ENCODE assay signal across 7 mouse cellular contexts in the genomic region with DNA sequence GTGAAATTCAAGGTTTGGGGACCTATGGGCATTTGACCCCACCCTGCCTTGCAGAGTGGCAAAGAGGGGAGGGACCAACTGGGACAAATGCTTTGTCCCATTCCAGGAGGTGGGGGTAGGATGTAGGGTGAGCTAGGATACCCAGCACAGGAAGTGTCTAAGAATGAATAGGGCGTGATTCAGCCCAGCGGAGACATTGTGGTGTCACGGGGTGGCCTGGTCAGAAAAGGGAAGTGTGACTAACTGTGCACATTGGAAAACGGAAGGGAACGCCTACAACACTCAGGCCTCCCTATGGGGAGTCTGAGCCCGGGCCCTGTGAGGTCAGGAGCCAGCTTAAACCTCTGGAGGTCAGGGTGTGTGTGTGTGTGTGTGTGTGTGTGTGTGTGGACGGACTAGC. TPM values are rescaled to one million over a fixed set of nuclear protein-coding genes. Genes with fewer than 3 reads are reported as not detected.
DNase-seq lines count a peak whose midpoint lies in the region; ATAC-seq and TF ChIP-seq lines count a peak whose summit lies in the region.

No protein-coding gene starts in this region.

- no peak for TF ChIP-seq EP300 in liver, postnatal 0 days (IDR thresholded peaks at IDR 0.05; ENCODE audit: low read depth)

- 0 out of 2 replicates have a peak overlapping the region, but pooled peaks have one; percentile 5 for H3K4me2 ChIP-seq in heart, embryonic 13.5 days
- H3K4me2 ChIP-seq in liver, postnatal 0 days (ENCODE audit: low read depth, low read length) = 0 out of 2 replicates have a peak overlapping the region, but pooled peaks have one; percentile 7

- peak; percentile 88 for DNase-seq in 3T3-L1 (ENCODE audit: low read depth, low spot score)
- DNase-seq in liver, postnatal 0 days = peak; percentile 56
- no peak for DNase-seq in cerebellum, postnatal 25 days
- no peak for DNase-seq in retina, postnatal 1 day

- peaks cover 16% of the 10 kb centered on the region for H3K27me3 ChIP-seq in E14TG2a.4 (ENCODE audit: insufficient read depth, low read length)
- no peaks in the 10 kb centered on the region for H3K27me3 ChIP-seq in heart, embryonic 13.5 days (replicated peaks)
- 0 out of 2 replicates have a peak, but pooled peaks cover 7% of the 10 kb centered on the region for H3K27me3 ChIP-seq in liver, postnatal 0 days (ENCODE audit: insufficient read depth, low read length)

- peaks cover 90% of the 10 kb centered on the region for H3K4me1 ChIP-seq in E14TG2a.4 (replicated peaks; ENCODE audit: low read depth, low read length)
- H3K4me1 ChIP-seq in heart, embryonic 13.5 days = peaks cover 56% of the 10 kb centered on the region
- peaks cover 27% of the 10 kb centered on the region for H3K4me1 ChIP-seq in liver, postnatal 0 days (ENCODE audit: insufficient read depth)

- 66% methylated on average over 7 of the region's 7 CpGs for WGBS in heart, embryonic 13.5 days
- 43% methylated on average over 7 of the region's 7 CpGs for WGBS in liver, postnatal 0 days (ENCODE audit: insufficient replicate concordance)

- TF ChIP-seq CTCF in E14TG2a.4 (conservative IDR thresholded peaks at IDR 0.05; ENCODE audit: low read length) = no peak
- no peak for TF ChIP-seq CTCF in liver, postnatal 0 days (IDR thresholded peaks at IDR 0.05; ENCODE audit: low read depth)

- no peak overlapping the region for H3K9ac ChIP-seq in heart, embryonic 13.5 days
- H3K9ac ChIP-seq in liver, postnatal 0 days (replicated peaks) = no peak overlapping the region

- peaks cover 19% of the 10 kb centered on the region for H3K36me3 ChIP-seq in E14TG2a.4 (ENCODE audit: insufficient read depth, low read length)
- peaks cover 15% of the 10 kb centered on the region for H3K36me3 ChIP-seq in heart, embryonic 13.5 days
- H3K36me3 ChIP-seq in liver, postnatal 0 days (replicated peaks; ENCODE audit: insufficient read depth, low read length) = no peaks in the 10 kb centered on the region

- no peak for ATAC-seq in heart, embryonic 13.5 days (ENCODE audit: extremely low read depth, insufficient number of reproducible peaks, low FRiP score, low TSS enrichment)
- ATAC-seq in liver, postnatal 0 days = peak; percentile 53
- no peak for ATAC-seq in frontal cortex, adult (ENCODE audit: low TSS enrichment)

- peak overlapping the region; percentile 49 for H3K4me3 ChIP-seq in E14TG2a.4 (replicated peaks; ENCODE audit: low read length)
- no peak overlapping the region for H3K4me3 ChIP-seq in heart, embryonic 13.5 days
- H3K4me3 ChIP-seq in liver, postnatal 0 days (ENCODE audit: low read depth, low read length) = no peak overlapping the region

- H3K27ac ChIP-seq in heart, embryonic 13.5 days (replicated peaks) = peak overlapping the region; percentile 67
- H3K27ac ChIP-seq in liver, postnatal 0 days (ENCODE audit: low read depth) = no peak overlapping the region

- H3K9me3 ChIP-seq in E14TG2a.4 (ENCODE audit: low read length) = no peaks in the 10 kb centered on the region
- no peaks in the 10 kb centered on the region for H3K9me3 ChIP-seq in heart, embryonic 13.5 days
- H3K9me3 ChIP-seq in liver, postnatal 0 days (ENCODE audit: low read length) = no peaks in the 10 kb centered on the region

RNA-seq across cellular contexts. Expression of a gene that starts 3.8 kb away (rescaled TPM):
- 12.7 and 15.5 TPM in 2 replicates for polyA plus RNA-seq in heart, embryonic 13.5 days (2015; fragmentation: Nextera tagmentation; extraction: Ambion mirVana)
- 4.9 and 6.0 TPM in 2 replicates for polyA plus RNA-seq in liver, postnatal 0 days (2015; fragmentation: Nextera tagmentation; extraction: Ambion mirVana)

RNA-seq across cellular contexts. Expression of a gene that starts 43.6 kb away (rescaled TPM):
- 103 and 117 TPM in 2 replicates for polyA plus RNA-seq in heart, embryonic 13.5 days (2015; fragmentation: Nextera tagmentation; extraction: Ambion mirVana)
- polyA plus RNA-seq in liver, postnatal 0 days (2015; fragmentation: Nextera tagmentation; extraction: Ambion mirVana) = 103 and 105 TPM in 2 replicates

Comparison
In these comparisons a context has a peak if more than half of its experiments do, and no peak if none do; other contexts are left out.
1. DNase-seq: peak in 3T3-L1 (single experiment) and liver, postnatal 0 days (single experiment); none in cerebellum, postnatal 25 days (0 of 2) and retina, postnatal 1 day (single experiment).